Mouse (Mus musculus): ENCODE results near the gene Cisd1. TPM values are rescaled to one million over a fixed set of nuclear protein-coding genes. Genes with fewer than 3 reads are reported as not detected.

Cisd1 gene
- polyA plus RNA-seq, 1 experiment = 62.1 TPM

- no peak for TF ChIP-seq GATA1 (IDR thresholded peaks at IDR 0.05; ENCODE audit: low read length)
These were observed 16.3 kb upstream of the Cisd1 start for GRCm38 (mm10) chr10:71361044-71361443.

DNA sequence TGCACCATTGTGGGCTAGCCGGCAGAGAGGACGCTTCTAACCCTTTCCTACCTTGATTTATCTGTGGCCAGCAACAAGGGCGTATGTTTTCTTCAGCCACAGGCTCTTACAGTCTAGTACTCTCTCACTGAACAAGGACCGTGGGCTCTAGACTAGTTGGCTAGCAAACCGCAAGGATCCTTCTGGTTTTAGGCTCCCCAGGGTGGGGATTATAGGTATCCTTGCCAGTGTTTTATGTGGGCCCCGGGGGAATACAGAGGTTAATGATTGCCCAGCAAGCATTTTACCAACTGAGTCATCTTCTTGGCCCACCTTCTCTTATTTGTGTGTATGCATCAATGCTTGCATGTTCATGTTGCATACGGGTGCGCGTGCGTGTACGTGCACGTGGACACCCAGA lies 10.2 kb upstream of the Cisd1 start:
- no peak for TF ChIP-seq GATA1 (IDR thresholded peaks at IDR 0.05; ENCODE audit: low read length)

DNA sequence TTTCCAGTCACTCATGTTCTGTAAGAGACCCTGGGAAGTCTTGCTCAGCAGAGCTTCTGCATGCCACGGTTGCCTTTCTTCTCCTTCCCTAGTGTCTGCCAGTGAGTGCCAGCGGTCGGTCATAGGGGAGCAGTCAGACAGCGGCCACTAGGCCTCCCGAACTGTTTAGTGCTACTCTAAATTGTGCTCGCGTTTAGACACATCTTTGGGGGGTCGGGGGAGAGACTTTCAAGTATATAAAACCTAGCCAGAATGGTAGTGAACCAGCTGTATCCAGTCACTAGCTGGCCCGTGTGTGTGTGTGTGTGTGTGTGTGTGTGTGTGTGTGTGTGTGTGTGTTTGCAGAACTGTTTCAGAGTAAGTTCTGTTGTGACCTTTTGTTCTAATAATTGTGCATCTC lies 9.1 kb upstream of the Cisd1 start:
- TF ChIP-seq GATA1 (IDR thresholded peaks at IDR 0.05; ENCODE audit: low read length) = no peak

- no peak for TF ChIP-seq GATA1 (IDR thresholded peaks at IDR 0.05; ENCODE audit: low read length)
These were observed 6.5 kb upstream of the Cisd1 start for GRCm38 (mm10) chr10:71351301-71351700.

DNA sequence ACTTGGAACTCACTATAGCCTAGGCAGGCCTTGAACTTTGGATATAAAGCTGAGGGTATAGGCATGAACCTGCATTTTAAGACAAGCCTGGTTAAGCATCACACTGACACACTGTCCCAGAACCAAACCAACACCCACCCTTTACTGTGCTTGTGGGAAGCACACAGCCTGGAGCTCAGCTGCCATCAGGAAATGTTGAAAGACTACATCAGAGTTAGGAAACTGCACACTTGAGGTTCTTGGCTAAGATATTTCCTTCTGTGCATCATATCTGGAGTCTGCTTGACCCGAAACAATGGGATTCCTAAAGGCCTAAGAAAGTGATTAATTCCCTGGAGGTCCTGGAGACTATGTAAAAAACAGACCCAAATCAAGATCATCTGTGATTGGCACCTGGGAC lies 4.5 kb upstream of the Cisd1 start:
- no peak for TF ChIP-seq GATA1 (IDR thresholded peaks at IDR 0.05; ENCODE audit: low read length)

DNA sequence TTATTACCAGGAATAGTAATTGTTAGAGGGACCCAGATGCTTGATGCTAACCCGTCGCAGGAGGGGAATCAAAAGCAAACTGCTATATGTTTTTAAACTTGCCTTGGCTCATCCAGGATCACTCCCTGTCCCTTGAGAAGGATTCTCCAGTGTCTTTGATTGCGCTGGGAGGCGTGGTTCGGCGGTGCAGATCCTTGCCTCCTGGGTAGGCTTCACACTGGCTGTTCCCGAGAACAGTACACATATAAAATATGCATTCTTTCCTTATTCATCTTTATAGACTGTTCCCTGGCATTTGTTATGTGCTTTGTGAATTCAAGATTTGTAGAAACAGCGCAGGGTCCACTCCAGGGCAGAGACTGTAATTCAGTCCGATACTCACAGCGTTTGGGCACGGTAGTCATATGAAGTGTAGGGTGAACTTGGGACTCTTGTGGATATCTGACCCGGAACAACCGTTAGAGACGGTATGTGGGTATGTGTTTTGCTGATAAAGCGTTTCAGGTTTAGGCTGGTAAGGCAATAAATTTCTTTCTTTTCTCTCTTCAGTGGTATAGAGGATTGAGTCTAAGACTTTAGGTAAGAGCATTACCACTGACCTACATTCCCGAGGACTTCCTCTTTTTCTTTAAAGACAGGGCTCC lies 4.0 kb upstream of the Cisd1 start:
- no peak for TF ChIP-seq GATA1 (IDR thresholded peaks at IDR 0.05; ENCODE audit: low read length)

GRCm38 (mm10) chr10:71347964-71348636 lies 3.3 kb upstream of the Cisd1 start:
- no peak for TF ChIP-seq GATA1 (IDR thresholded peaks at IDR 0.05; ENCODE audit: low read length)

DNA sequence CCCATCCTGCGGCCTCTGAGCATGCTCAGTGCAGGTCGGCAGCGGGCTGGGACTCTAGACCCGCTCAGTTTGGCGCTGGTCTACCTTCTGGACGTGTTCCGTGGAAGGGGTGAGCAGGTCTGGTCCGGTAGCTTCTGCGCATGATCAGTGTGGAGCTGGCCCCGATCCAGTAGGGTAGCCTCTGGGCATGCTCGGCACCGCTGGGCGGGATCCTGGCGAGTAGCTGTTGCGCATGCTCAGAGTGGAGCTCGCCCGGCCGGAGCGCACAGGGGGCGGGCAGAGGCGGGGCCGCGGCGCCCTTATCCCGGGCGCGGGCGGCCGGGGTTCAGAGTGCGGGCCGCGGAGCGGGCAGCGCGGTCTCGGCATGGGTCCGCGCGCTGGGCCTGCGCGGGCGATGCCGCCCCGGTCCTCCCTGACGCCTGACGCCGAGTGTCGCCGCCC lies 2.8 kb upstream of the Cisd1 start, which contains the start of gene Ipmk:
TSS of gene Ipmk (plus strand) at position 255 of the 441 bp plus-strand sequence.
- no peak for TF ChIP-seq GATA1 (IDR thresholded peaks at IDR 0.05; ENCODE audit: low read length)

DNA sequence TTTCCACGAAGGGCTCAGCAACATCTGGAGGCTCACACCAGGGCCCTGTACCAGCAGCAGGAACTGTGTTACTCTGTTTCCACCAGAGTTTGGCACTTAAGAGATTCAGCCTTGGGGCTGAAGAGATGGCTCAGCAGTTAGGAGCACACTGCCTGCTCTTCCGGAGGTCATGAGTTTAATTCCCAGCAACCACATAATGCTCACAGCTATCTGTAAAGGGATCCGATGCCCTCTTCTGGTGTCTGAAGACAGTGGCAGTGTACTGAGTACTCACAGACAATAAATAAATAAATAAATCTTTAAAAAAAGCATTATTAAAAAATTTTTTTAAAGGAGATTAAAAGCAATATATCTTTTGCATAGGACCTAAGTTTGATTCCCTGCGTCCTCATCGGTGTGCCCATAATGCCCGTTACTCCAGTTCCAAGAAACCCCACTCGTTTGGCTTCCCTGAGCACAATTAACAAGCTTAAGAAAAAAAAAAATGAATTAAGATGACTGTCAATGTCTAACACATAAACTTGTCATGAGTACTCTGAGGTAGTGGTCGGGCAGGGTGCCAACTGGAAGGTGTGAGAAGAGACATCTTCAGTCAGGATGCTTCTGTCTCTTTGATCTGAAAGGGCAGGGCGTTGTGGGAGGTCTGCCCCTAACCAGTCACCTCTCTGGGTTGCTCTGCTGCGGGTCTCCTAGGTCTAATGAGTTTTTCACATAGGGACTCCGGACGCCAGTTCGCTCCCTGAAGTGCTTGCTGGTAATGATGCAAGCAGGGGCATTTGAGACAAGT lies 2.2 kb upstream of the Cisd1 start:
- no peak for TF ChIP-seq GATA1 (IDR thresholded peaks at IDR 0.05; ENCODE audit: low read length)

DNA sequence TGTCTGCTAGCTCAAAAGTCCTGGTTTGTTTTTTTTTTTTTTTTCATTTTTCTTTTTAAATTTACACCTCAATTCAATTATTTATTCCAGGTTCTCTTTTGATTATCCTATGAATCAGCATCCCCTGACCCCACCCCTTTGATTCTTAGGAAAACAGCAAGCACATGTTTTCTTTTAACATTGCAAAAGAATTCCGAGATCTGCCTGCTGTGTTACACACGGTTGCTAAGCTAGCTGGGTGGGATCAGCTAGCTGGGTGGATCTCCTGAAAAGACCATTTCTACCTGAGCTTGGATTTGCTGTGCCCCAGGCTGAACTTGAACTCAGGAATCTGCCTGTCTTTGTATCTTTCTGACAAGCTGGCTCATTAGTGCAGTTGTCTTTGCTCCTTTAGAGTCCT lies 1.4 kb upstream of the Cisd1 start:
- no peak for TF ChIP-seq GATA1 (IDR thresholded peaks at IDR 0.05; ENCODE audit: low read length)

- TF ChIP-seq GATA1 (IDR thresholded peaks at IDR 0.05; ENCODE audit: low read length) = no peak
These were observed 1.0 kb downstream of the Cisd1 start for GRCm38 (mm10) chr10:71343567-71344265.

DNA sequence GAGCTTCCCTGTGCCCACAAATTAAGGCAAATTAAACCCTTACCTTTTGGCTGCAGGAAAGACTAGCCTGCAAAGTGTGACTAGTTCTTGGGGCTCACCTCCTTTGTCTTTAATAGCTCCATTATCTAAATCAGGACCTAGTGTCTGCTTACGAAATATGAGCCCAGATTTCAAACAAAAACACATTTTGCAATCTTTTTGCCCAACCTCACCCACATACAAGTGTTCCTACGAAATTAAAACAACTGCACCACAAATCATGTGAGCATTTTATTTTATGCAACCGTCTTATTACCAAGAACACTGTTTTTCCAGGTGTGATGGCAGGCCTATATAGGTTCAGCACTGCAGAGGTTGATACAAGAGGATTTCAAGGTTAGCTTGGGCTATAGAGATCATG lies 1.6 kb downstream of the Cisd1 start:
- no peak for TF ChIP-seq GATA1 (IDR thresholded peaks at IDR 0.05; ENCODE audit: low read length)

DNA sequence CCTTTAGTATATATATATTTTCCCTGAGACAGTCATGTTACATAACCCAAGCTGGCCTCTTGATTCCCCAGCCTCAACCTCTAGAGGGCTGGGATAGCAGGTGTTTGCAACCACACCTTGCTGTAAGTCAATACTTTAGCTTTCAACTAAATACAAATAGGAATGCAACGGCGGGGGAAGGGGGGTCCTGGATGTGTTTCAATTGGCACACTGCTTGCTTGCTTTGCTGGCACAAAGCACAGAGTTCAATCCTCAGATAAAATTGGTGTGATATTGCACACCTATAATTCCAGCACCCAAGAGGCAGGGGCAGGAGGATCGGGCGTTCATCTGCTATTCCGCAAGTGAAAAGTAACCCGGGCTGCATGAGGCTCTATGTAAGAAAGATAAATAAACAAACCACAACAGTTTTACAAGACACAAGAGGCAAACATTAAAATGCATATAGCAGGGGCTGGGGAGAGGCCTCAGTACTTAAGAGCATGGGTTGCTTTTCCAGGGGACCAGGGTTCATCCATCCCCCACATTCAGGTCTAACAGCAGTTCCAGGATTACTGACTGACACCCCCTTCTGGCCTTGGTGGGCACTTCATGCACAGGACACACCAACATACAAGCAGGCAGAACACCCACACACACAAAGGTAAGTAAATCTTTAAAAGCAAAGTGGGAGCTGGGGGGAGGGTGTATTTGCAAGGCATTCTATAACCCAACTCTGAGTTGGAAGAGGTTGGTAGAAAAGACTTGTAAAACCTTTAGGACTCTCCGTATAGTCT lies 2.5 kb downstream of the Cisd1 start:
- no peak for TF ChIP-seq GATA1 (IDR thresholded peaks at IDR 0.05; ENCODE audit: low read length)

GRCm38 (mm10) chr10:71341290-71341689 lies 3.5 kb downstream of the Cisd1 start:
- no peak for TF ChIP-seq GATA1 (IDR thresholded peaks at IDR 0.05; ENCODE audit: low read length)

DNA sequence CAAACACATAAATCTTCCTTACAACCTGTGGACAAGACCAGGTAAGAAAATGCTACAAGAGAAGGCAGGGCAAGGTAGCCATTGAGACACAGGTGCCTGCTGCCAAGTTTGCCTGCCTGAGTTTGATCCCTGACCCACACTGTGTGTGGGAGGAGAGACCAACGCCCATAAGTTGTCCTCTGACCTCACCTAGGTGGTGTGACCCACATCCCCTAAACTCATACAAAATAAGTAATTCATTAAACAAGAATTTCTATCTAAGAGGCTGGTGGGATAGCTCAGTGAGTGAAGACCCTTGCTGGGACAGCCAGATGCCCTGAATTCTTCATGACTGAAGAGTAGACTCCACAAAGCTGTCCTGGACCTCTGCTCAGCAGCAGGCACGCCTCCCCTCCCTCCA lies 4.6 kb downstream of the Cisd1 start:
- no peak for TF ChIP-seq GATA1 (IDR thresholded peaks at IDR 0.05; ENCODE audit: low read length)
